Mouse (Mus musculus) heart, embryonic 16.5 days (tissue): Measurements from ENCODE around the gene Epas1. TPM values are rescaled to one million over a fixed set of nuclear protein-coding genes. Genes with fewer than 3 reads are reported as not detected.

ENCODE experiments used
- ATAC-seq: fragments of 200-750 bp; cut with Nextera tagmentation; replicated peaks from 2 replicates; pipeline ENCODE4 v1.8.0; 2017; ENCODE audit warnings: moderate number of reproducible peaks; ENCODE audit not compliant: insufficient read depth, low FRiP score; ENCODE audit errors: extremely low read depth
- H3K27ac ChIP-seq: fragments of 300-500 bp; sonication (generic); 2 replicates; pipeline ENCODE4 v1.5.1; 2014; ENCODE audit warnings: mild to moderate bottlenecking, low read length, control low read depth, moderate library complexity
- H3K27me3 ChIP-seq: fragments of 300-500 bp; sonication (generic); 2 replicates; pipeline ENCODE4 v1.6.1; 2014; ENCODE audit warnings: low read length, mixed read lengths; ENCODE audit not compliant: control insufficient read depth, insufficient read depth
- H3K36me3 ChIP-seq: fragments of 300-500 bp; sonication (generic); 2 replicates; pipeline ENCODE4 v1.6.1; 2014; ENCODE audit not compliant: control insufficient read depth, insufficient read depth
- H3K4me1 ChIP-seq: fragments of 300-500 bp; sonication (generic); 2 replicates; pipeline ENCODE4 v1.6.1; 2014; ENCODE audit warnings: low read length, mixed read lengths; ENCODE audit not compliant: control insufficient read depth, insufficient read depth
- H3K4me2 ChIP-seq: fragments of 300-500 bp; sonication (generic); 2 replicates; pipeline ENCODE4 v1.6.1; 2014; ENCODE audit warnings: low read depth, mild to moderate bottlenecking, control low read depth, low read length
- H3K4me3 ChIP-seq: fragments of 300-500 bp; sonication (generic); 2 replicates; pipeline ENCODE4 v1.5.1; 2014; ENCODE audit warnings: mild to moderate bottlenecking, control low read depth, low read length
- H3K9ac ChIP-seq: fragments of 300-500 bp; sonication (generic); 2 replicates; pipeline ENCODE4 v1.6.1; 2014; ENCODE audit warnings: low read length, control low read depth
- H3K9me3 ChIP-seq: fragments of 300-500 bp; sonication (generic); replicated peaks from 2 replicates; pipeline ENCODE4 v1.6.1; 2016; ENCODE audit warnings: low read length; ENCODE audit not compliant: control insufficient read depth
- WGBS: fragments of 180-500 bp; shearing (Covaris S2); extraction: QIAGEN DNeasy Blood & Tissue Kit; methylation state at CpG from one replicate; pipeline ENCODE4 v1.1.7; 2014; 5-methylcytosine and 5-hydroxymethylcytosine counted together
- polyA plus RNA-seq: library from polyadenylated mRNA; unstranded; fragments of >200 nt; fragmentation: Nextera tagmentation; extraction: Ambion mirVana; gene quantifications from 2 replicates; pipeline ENCODE4 v1.2.1, GENCODE M21; 2015

Epas1 gene
- polyA plus RNA-seq, 1 experiment from 2014 or later = 8.2 TPM

GRCm38 (mm10) chr17:86779191-86780130 is 26.0 kb downstream of the Epas1 start:
- ATAC-seq = no peak
- no peaks in the 10 kb centered on the region for H3K36me3 ChIP-seq
- H3K9ac ChIP-seq = no peak overlapping the region
- 60% methylated on average over 15 of the region's 15 CpGs for WGBS
- H3K9me3 ChIP-seq = no peaks in the 10 kb centered on the region
- no peaks in the 10 kb centered on the region for H3K27me3 ChIP-seq
- no peak overlapping the region for H3K4me3 ChIP-seq
- H3K4me1 ChIP-seq = peaks cover 34% of the 10 kb centered on the region
- no peak overlapping the region for H3K4me2 ChIP-seq
- no peak overlapping the region for H3K27ac ChIP-seq

GRCm38 (mm10) chr17:86780708-86781318 is 27.3 kb downstream of the Epas1 start:
- WGBS = 43% methylated on average over 6 of the region's 6 CpGs
- H3K27ac ChIP-seq = no peak overlapping the region
- H3K9ac ChIP-seq = no peak overlapping the region
- H3K36me3 ChIP-seq = no peaks in the 10 kb centered on the region
- no peak overlapping the region for H3K4me2 ChIP-seq
- H3K4me3 ChIP-seq = no peak overlapping the region
- no peaks in the 10 kb centered on the region for H3K27me3 ChIP-seq
- no peaks in the 10 kb centered on the region for H3K9me3 ChIP-seq
- H3K4me1 ChIP-seq = peaks cover 47% of the 10 kb centered on the region
- ATAC-seq = no peak

- Histone ChIP-seq H3K9me3 (no peaks in the 10 kb centered on the region), H3K27me3 (no peaks in the 10 kb centered on the region), H3K27ac (peak overlapping the region; percentile 15), H3K4me1 (peaks cover 48% of the 10 kb centered on the region), H3K4me3 (no peak overlapping the region), H3K9ac (peak overlapping the region; percentile 3), H3K4me2 (no peak overlapping the region), H3K36me3 (no peaks in the 10 kb centered on the region)
- ATAC-seq = no peak; the same call in 1 of the 2 replicates
- 26% methylated on average over 12 of the region's 12 CpGs for WGBS
Measured at GRCm38 (mm10) chr17:86781755-86782400, 28.4 kb downstream of the Epas1 start.

GRCm38 (mm10) chr17:86784405-86784977 is 31.0 kb downstream of the Epas1 start:
- no peak overlapping the region for H3K4me2 ChIP-seq
- H3K4me1 ChIP-seq = peaks cover 48% of the 10 kb centered on the region
- H3K9me3 ChIP-seq = no peaks in the 10 kb centered on the region
- no peak overlapping the region for H3K4me3 ChIP-seq
- H3K36me3 ChIP-seq = no peaks in the 10 kb centered on the region
- WGBS = 62% methylated on average over 10 of the region's 10 CpGs
- ATAC-seq = no peak
- no peaks in the 10 kb centered on the region for H3K27me3 ChIP-seq
- no peak overlapping the region for H3K27ac ChIP-seq
- no peak overlapping the region for H3K9ac ChIP-seq

GRCm38 (mm10) chr17:86785612-86786011 is 32.1 kb downstream of the Epas1 start:
- peaks cover 40% of the 10 kb centered on the region for H3K4me1 ChIP-seq
- no peaks in the 10 kb centered on the region for H3K36me3 ChIP-seq
- H3K4me3 ChIP-seq = no peak overlapping the region
- WGBS = 54% methylated on average over 7 of the region's 7 CpGs
- no peaks in the 10 kb centered on the region for H3K27me3 ChIP-seq
- no peak overlapping the region for H3K4me2 ChIP-seq
- H3K27ac ChIP-seq = peak overlapping the region; percentile 24; the same call in 1 of the 2 replicates
- no peak for ATAC-seq
- no peaks in the 10 kb centered on the region for H3K9me3 ChIP-seq
- H3K9ac ChIP-seq = no peak overlapping the region

- no peak for ATAC-seq
- 73% methylated on average over 7 of the region's 7 CpGs for WGBS
- H3K9me3 ChIP-seq = no peaks in the 10 kb centered on the region
- H3K9ac ChIP-seq = no peak overlapping the region
- H3K4me2 ChIP-seq = no peak overlapping the region
- no peaks in the 10 kb centered on the region for H3K27me3 ChIP-seq
- H3K4me1 ChIP-seq = peaks cover 32% of the 10 kb centered on the region
- no peaks in the 10 kb centered on the region for H3K36me3 ChIP-seq
- no peak overlapping the region for H3K4me3 ChIP-seq
- no peak overlapping the region for H3K27ac ChIP-seq
Measured at GRCm38 (mm10) chr17:86786496-86786895, 33.0 kb downstream of the Epas1 start.

GRCm38 (mm10) chr17:86787805-86788204 is 34.3 kb downstream of the Epas1 start:
- WGBS = 58% methylated on average over 7 of the region's 7 CpGs
- Histone ChIP-seq H3K9ac (no peak overlapping the region), H3K27ac (no peak overlapping the region), H3K4me2 (no peak overlapping the region), H3K4me3 (no peak overlapping the region), H3K4me1 (peaks cover 20% of the 10 kb centered on the region), H3K27me3 (no peaks in the 10 kb centered on the region), H3K36me3 (no peaks in the 10 kb centered on the region), H3K9me3 (no peaks in the 10 kb centered on the region)
- no peak for ATAC-seq

- no peaks in the 10 kb centered on the region for H3K36me3 ChIP-seq
- 66% methylated on average over 6 of the region's 6 CpGs for WGBS
- H3K4me2 ChIP-seq = no peak overlapping the region
- no peak overlapping the region for H3K27ac ChIP-seq
- H3K4me1 ChIP-seq = peaks cover 18% of the 10 kb centered on the region
- H3K27me3 ChIP-seq = no peaks in the 10 kb centered on the region
- no peak overlapping the region for H3K9ac ChIP-seq
- H3K4me3 ChIP-seq = no peak overlapping the region
- no peaks in the 10 kb centered on the region for H3K9me3 ChIP-seq
- ATAC-seq = no peak
Measured at GRCm38 (mm10) chr17:86788316-86788715, 34.8 kb downstream of the Epas1 start.
